Mouse (Mus musculus): Measurements from ENCODE around the gene Fam222a.

DNA sequence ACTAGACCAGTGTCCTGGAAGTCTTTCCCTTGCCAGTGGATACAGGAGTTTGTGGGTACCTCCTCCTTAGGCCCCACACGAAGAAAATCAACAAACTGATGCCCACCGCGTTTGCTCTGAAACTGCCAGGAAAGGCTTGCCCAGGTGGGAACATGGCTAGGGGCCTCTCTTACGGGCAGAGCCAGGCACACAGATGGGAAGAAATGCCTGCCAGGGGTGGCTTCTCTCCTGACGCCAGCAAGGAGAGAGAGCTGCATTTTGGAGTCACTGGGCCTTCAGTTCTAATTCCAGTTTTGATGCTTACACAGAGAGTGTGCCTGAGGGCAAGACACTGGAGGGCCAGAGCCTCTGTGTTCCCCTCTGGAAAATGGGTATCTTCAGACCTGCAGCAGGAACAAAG is 78.1 kb downstream of the Fam222a start:
- no peak for TF ChIP-seq CTCF (IDR thresholded peaks at IDR 0.05; ENCODE audit: extremely low read depth, insufficient read length, insufficient replicate concordance, low read depth, low read length)
- no peak for TF ChIP-seq POLR2A (IDR thresholded peaks at IDR 0.05; ENCODE audit: low read depth, low read length)

All from small intestine, adult 2 months (tissue).